Mouse (Mus musculus) thymus, postnatal 36 days (tissue): ENCODE results near the gene Rasl12.

Source experiments
- DNase-seq, 2 experiments: peaks; one replicate each; pipeline ENCODE4 v3.0.0; 2022; ENCODE audit warnings: mixed read lengths in 2 of 2

Gene Rasl12

GRCm38 (mm10) chr9:65392638-65393364, 5.5 kb upstream of the Rasl12 start:
- peak; percentile 54 to 59 for DNase-seq

GRCm38 (mm10) chr9:65393606-65394005, 4.7 kb upstream of the Rasl12 start:
- DNase-seq, result no peak

GRCm38 (mm10) chr9:65394360-65394759, 3.9 kb upstream of the Rasl12 start:
- no peak for DNase-seq

GRCm38 (mm10) chr9:65399934-65400333, 1.6 kb downstream of the Rasl12 start:
- DNase-seq, result no peak

- DNase-seq, result no peak
Measured at GRCm38 (mm10) chr9:65404331-65405183, 6.3 kb downstream of the Rasl12 start.

GRCm38 (mm10) chr9:65405184-65405449, 6.8 kb downstream of the Rasl12 start:
- DNase-seq, result no peak

GRCm38 (mm10) chr9:65407327-65407726, 9.0 kb downstream of the Rasl12 start:
- no peak for DNase-seq

GRCm38 (mm10) chr9:65407861-65408260, 9.6 kb downstream of the Rasl12 start:
- DNase-seq, result no peak

- DNase-seq, result no peak
Measured at GRCm38 (mm10) chr9:65408871-65409295, 10.6 kb downstream of the Rasl12 start.

- no peak for DNase-seq
Measured at GRCm38 (mm10) chr9:65410378-65410777, 12.1 kb downstream of the Rasl12 start.

- DNase-seq, result no peak
Measured at GRCm38 (mm10) chr9:65411326-65411725, 13.0 kb downstream of the Rasl12 start.

GRCm38 (mm10) chr9:65417738-65418137, 19.4 kb downstream of the Rasl12 start:
- no peak for DNase-seq

- no peak for DNase-seq
Measured at GRCm38 (mm10) chr9:65419633-65420032, 21.3 kb downstream of the Rasl12 start.

GRCm38 (mm10) chr9:65422760-65423501, 24.6 kb downstream of the Rasl12 start, which contains the start of gene Slc51b:
TSS of gene Slc51b (minus strand) at chr9:65422955.
- DNase-seq, result no peak

GRCm38 (mm10) chr9:65424393-65424792, 26.1 kb downstream of the Rasl12 start:
- DNase-seq, result no peak

GRCm38 (mm10) chr9:65427511-65427910, 29.2 kb downstream of the Rasl12 start:
- no peak for DNase-seq

GRCm38 (mm10) chr9:65428003-65428402, 29.7 kb downstream of the Rasl12 start:
- no peak for DNase-seq

GRCm38 (mm10) chr9:65430401-65430800, 32.1 kb downstream of the Rasl12 start:
- no peak for DNase-seq

- DNase-seq, result no peak
Measured at GRCm38 (mm10) chr9:65430921-65431320, 32.6 kb downstream of the Rasl12 start.

- DNase-seq, result peak; percentile 74 to 76
Measured at GRCm38 (mm10) chr9:65432236-65432635, 33.9 kb downstream of the Rasl12 start.

GRCm38 (mm10) chr9:65434140-65434539, 35.8 kb downstream of the Rasl12 start:
- peak; percentile 63 to 69 for DNase-seq

GRCm38 (mm10) chr9:65435211-65435610, 36.9 kb downstream of the Rasl12 start:
- peak in 1 of 2 experiments; percentile 16 for DNase-seq

- DNase-seq, result peak; percentile 97 to 98
Measured at GRCm38 (mm10) chr9:65435671-65436301, 37.5 kb downstream of the Rasl12 start, which contains the start of gene Mtfmt. TSS of gene Mtfmt (plus strand) at chr9:65435782.
